Mouse (Mus musculus): ENCODE results near the gene Hsp90ab1. TPM values are rescaled to one million over a fixed set of nuclear protein-coding genes. Genes with fewer than 3 reads are reported as not detected.
A peak's percentile ranks its signal among the peaks of the same experiment; 100 is the strongest.

Gene Hsp90ab1
- polyA plus RNA-seq, 2 experiments, result 951 to 1,382 TPM

DNA sequence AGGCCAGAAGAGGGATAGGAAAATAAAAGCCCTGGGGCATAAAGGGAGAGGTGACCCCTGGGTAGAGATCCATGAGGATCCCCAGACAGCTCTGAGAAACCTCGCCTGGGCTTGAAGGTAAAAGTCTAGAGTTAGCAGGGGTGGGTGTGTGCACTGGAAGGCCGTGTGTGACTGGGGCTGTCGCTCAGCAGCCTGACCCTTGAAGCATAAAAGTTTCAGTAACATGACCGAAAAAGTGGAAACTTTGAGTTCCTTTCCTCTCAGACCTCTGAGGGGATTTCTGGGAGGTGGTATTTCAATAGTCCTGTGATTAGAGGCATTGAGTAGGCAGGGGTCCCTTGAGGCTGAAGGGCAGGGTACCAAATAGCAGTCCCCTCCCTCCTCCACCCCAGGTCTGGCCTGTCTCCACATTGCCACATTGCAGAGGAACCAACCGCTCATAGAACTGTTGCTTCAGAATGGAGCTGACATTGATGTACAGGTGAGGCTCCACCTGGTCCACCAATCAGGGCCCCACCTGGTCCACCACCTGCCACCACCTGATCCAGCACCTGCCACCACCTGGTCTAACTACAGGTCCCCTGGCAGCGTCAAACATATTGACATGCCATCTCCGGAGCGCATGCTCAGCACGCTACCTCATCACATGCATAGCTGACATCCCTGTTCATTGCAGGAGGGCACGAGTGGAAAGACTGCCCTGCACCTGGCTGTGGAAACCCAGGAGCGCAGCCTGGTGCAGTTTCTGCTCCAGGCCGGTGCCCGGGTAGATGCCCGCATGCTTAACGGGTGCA is 13.1 kb downstream of the Hsp90ab1 start:
- WGBS, result 82% methylated on average over 15 of the region's 15 CpGs
- H3K4me1 ChIP-seq (ENCODE audit: control insufficient read depth, insufficient read depth, low read length), result peaks cover 15% of the 10 kb centered on the region
- no peaks in the 10 kb centered on the region for H3K36me3 ChIP-seq (ENCODE audit: control insufficient read depth, insufficient read depth, low read length)
- H3K27me3 ChIP-seq (ENCODE audit: control insufficient read depth, insufficient read depth, low read length), result no peaks in the 10 kb centered on the region
- DNase-seq (ENCODE audit: low spot score) (no peak), ATAC-seq (ENCODE audit: low FRiP score, low read depth) (no peak)
- no peaks in the 10 kb centered on the region for H3K9me3 ChIP-seq (ENCODE audit: control insufficient read depth, low read length)
- no peak overlapping the region for H3K27ac ChIP-seq (replicated peaks; ENCODE audit: low read depth, low read length)
- no peak for TF ChIP-seq POLR2A (IDR thresholded peaks at IDR 0.05; ENCODE audit: borderline replicate concordance, extremely low read depth, insufficient read depth, insufficient read length)
- no peak overlapping the region for H3K4me2 ChIP-seq (replicated peaks; ENCODE audit: low read depth, low read length, severe bottlenecking)
- no peak overlapping the region for H3K4me3 ChIP-seq (replicated peaks; ENCODE audit: low read length)
- no peak overlapping the region for H3K9ac ChIP-seq (ENCODE audit: low read depth, low read length, severe bottlenecking)

DNA sequence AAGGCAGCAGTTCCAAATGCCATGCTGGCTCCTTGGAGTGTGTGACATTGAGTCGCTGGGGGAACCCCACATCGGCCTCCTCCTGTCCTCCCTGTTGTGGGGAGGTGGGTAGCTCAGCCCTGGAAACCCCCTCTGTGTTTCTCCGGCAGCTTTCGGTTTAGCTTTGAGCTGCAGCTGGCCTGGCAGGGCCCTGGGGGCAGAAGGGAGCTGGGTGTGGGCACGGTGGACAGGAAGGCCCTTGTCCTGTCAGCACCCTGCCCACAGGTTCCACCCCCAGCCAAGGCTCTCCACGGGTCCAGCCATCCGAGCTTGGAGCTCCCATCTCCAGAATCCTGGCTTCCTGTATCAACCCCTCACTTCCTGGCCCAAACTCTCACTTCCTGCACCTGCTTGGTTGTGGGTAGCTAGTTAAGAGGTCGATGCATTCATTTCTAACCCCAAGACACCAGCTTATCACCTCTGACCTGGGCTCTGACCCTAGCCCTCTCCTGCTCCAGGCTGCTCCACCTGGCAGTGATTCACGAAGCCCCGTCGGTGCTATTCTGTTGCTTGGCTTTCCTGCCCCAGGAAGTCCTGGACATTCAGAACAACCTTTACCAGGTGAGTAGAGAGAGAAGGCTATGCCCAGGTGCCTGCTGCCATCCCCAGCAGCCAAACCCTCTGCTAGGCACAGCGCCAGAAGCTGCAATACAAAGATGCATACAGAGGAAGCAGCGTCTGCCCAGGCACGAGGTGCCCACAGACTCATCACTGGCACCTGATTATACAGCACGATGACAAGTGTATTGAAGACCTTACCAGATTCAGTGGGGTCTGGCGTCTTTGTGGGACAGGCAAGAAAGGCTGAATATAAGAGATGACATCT is 14.8 kb downstream of the Hsp90ab1 start:
- Histone ChIP-seq H3K27me3 (ENCODE audit: control insufficient read depth, insufficient read depth, low read length) (no peaks in the 10 kb centered on the region), H3K36me3 (ENCODE audit: control insufficient read depth, insufficient read depth, low read length) (no peaks in the 10 kb centered on the region), H3K4me1 (ENCODE audit: control insufficient read depth, insufficient read depth, low read length) (peaks cover 9% of the 10 kb centered on the region), H3K9ac (ENCODE audit: low read depth, low read length, severe bottlenecking) (peak overlapping the region; percentile 12; the same call in 1 of the 2 replicates), H3K4me3 (replicated peaks; ENCODE audit: low read length) (no peak overlapping the region), H3K9me3 (ENCODE audit: control insufficient read depth, low read length) (no peaks in the 10 kb centered on the region), H3K4me2 (replicated peaks; ENCODE audit: low read depth, low read length, severe bottlenecking) (no peak overlapping the region), H3K27ac (replicated peaks; ENCODE audit: low read depth, low read length) (no peak overlapping the region)
- TF ChIP-seq POLR2A (IDR thresholded peaks at IDR 0.05; ENCODE audit: borderline replicate concordance, extremely low read depth, insufficient read depth, insufficient read length), result no peak
- WGBS, result 68% methylated on average over 14 of the region's 16 CpGs
- no peak for ATAC-seq (ENCODE audit: low FRiP score, low read depth)
- DNase-seq (ENCODE audit: low spot score), result no peak

DNA sequence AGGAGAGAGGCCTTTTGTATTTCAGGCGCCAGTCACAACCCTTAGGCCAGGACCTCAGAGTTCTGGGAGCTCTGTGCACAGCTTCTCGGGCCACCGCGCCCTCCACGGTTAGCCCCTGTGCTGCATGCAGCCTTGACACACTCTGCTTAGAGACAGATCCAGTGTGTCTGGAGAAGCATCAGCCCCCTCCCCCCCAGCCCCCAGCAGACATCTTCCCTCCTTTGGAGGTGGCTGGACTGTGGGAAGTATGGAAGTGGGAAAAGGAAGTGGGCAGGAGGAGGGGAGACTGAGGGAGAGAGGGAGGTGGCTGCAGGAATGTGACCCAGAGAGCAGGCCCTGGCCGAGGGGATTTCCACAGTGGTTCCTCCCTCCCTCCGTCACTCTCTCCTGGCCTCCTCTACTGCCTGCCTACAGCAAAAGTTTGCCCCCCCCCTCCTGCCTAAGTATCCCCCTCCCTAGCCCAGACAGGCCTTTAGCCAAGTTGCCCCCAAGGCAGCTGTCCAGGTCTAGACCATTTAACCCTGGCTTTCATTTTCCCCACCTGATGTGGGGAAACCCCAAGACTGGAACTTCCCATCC is 15.7 kb downstream of the Hsp90ab1 start:
- Histone ChIP-seq H3K27me3 (ENCODE audit: control insufficient read depth, insufficient read depth, low read length) (no peaks in the 10 kb centered on the region), H3K4me3 (replicated peaks; ENCODE audit: low read length) (no peak overlapping the region), H3K27ac (replicated peaks; ENCODE audit: low read depth, low read length) (no peak overlapping the region), H3K9ac (ENCODE audit: low read depth, low read length, severe bottlenecking) (no peak overlapping the region), H3K9me3 (ENCODE audit: control insufficient read depth, low read length) (no peaks in the 10 kb centered on the region), H3K36me3 (ENCODE audit: control insufficient read depth, insufficient read depth, low read length) (no peaks in the 10 kb centered on the region), H3K4me2 (replicated peaks; ENCODE audit: low read depth, low read length, severe bottlenecking) (peak overlapping the region; percentile 17; the same call in 1 of the 2 replicates), H3K4me1 (ENCODE audit: control insufficient read depth, insufficient read depth, low read length) (peaks cover 9% of the 10 kb centered on the region)
- WGBS, result 78% methylated on average over 7 of the region's 7 CpGs
- TF ChIP-seq POLR2A (IDR thresholded peaks at IDR 0.05; ENCODE audit: borderline replicate concordance, extremely low read depth, insufficient read depth, insufficient read length), result no peak
- ATAC-seq (ENCODE audit: low FRiP score, low read depth), result no peak
- DNase-seq (ENCODE audit: low spot score), result no peak

DNA sequence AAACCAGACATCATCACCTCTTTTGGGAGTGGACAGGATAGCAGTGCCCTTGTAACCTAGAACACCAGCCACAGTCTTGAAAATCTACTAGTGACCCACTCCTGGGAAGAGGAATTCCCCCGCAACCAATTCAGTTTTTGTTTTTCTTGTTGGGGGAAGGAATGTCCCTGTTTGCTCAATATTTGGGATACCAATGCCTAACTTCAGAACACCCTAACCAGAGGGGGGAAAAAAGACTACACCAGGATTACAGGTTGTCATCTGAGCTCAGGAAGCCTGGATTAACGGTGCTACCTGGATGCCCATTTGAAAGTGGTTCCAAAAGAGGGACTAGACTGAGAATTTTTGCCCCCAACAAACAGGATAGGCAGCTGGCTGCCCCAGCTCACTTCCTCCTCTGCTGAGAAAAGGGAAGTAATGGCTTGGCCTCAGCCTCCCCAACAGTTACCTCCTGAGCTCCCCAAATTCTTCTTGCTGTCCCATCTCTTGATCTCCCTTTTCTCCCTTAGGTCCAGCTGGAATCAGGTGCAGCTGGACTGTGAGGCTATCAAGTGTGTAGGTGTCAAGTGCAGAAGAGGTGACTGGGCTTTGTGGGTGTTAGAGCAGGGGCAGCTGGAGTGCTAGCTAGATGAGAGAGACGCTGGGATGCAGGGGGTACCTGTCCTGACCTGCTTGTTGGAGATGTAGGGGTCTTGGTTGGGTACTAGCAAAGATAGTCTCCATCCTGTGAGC is 16.4 kb downstream of the Hsp90ab1 start:
- ATAC-seq (ENCODE audit: low FRiP score, low read depth) (no peak), DNase-seq (ENCODE audit: low spot score) (no peak)
- peak overlapping the region; percentile 46 for H3K4me3 ChIP-seq (replicated peaks; ENCODE audit: low read length)
- peaks cover 12% of the 10 kb centered on the region for H3K4me1 ChIP-seq (ENCODE audit: control insufficient read depth, insufficient read depth, low read length)
- no peaks in the 10 kb centered on the region for H3K9me3 ChIP-seq (ENCODE audit: control insufficient read depth, low read length)
- peak overlapping the region; percentile 56; the same call in 1 of the 2 replicates for H3K9ac ChIP-seq (ENCODE audit: low read depth, low read length, severe bottlenecking)
- WGBS, result 65% methylated on average over 3 of the region's 3 CpGs
- peak overlapping the region; percentile 92 for H3K4me2 ChIP-seq (replicated peaks; ENCODE audit: low read depth, low read length, severe bottlenecking)
- H3K27ac ChIP-seq (replicated peaks; ENCODE audit: low read depth, low read length), result no peak overlapping the region
- H3K36me3 ChIP-seq (ENCODE audit: control insufficient read depth, insufficient read depth, low read length), result no peaks in the 10 kb centered on the region
- no peaks in the 10 kb centered on the region for H3K27me3 ChIP-seq (ENCODE audit: control insufficient read depth, insufficient read depth, low read length)
- no peak for TF ChIP-seq POLR2A (IDR thresholded peaks at IDR 0.05; ENCODE audit: borderline replicate concordance, extremely low read depth, insufficient read depth, insufficient read length)

All from limb, embryonic 14.5 days (tissue).